27 mouse cellular contexts compared by ENCODE assay signal in the genomic region with DNA sequence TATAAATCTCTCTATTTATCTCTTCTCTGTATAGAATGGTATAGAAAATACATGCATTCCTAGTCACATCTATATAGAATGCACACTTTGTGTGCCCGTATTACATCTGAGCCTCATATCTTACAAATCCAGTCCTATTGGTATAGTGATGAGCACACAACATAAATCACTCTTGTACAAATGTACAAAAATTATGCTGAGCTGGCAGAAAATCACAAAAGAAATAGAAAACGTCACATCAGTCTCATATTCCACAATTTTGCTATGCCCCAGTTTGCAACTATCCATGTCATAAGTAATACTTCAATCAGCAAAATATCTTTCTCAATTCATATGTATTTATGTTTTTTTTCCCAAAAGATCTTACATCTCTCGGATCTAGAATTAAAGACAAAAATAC. TPM values are rescaled to one million over a fixed set of nuclear protein-coding genes. Genes with fewer than 3 reads are reported as not detected.
DNase-seq lines count a peak whose midpoint lies in the region; TF ChIP-seq lines count a peak whose summit lies in the region.
"Had no signal": no experiment of that assay in that cellular context is flagged by ENCODE, and none has a peak within 500 bp of the region (broad histone marks: within the 10 kb centered on the region; RNA-seq: fewer than 3 reads in every experiment).

No protein-coding gene starts in this region.

- TF ChIP-seq RAD21 in CH12.LX (IDR thresholded peaks at IDR 0.05; ENCODE audit: low read depth, low read length) (no peak), MEL (IDR thresholded peaks at IDR 0.05; ENCODE audit: low read depth, low read length) (no peak)

- TF ChIP-seq EP300 in CH12.LX (IDR thresholded peaks at IDR 0.05; ENCODE audit: low read length) (no peak), MEL (IDR thresholded peaks at IDR 0.05; ENCODE audit: low read depth in 1 of 2, low read length in 2 of 2) (no peak)

- H3K9ac ChIP-seq in CH12.LX (ENCODE audit: insufficient read depth, low read depth) (no peak overlapping the region), ES-E14 (ENCODE audit: insufficient read depth, low read depth, low read length, poor library complexity, severe bottlenecking) (no peak overlapping the region), MEL (ENCODE audit: control insufficient read depth, low read depth, low read length, poor library complexity, severe bottlenecking) (no peak overlapping the region)

- H3K4me2 ChIP-seq in CH12.LX (ENCODE audit: insufficient read depth, low read depth, poor library complexity, severe bottlenecking): no peak overlapping the region

- no peaks in the 10 kb centered on the region for H3K79me2 ChIP-seq in CH12.LX (replicated peaks; ENCODE audit: control insufficient read depth, extremely low read depth, insufficient read depth, poor library complexity, severe bottlenecking)
- H3K79me2 ChIP-seq in MEL (ENCODE audit: control insufficient read depth, insufficient read depth, low read length, poor library complexity): no peaks in the 10 kb centered on the region

- 83% methylated on average over 3 of the region's 3 CpGs for WGBS in kidney, adult 2 months

- H3K27me3 ChIP-seq in CH12.LX (replicated peaks) (no peaks in the 10 kb centered on the region), MEL (ENCODE audit: control insufficient read depth in 1 of 2, insufficient read depth in 2 of 2, low read length in 2 of 2) (no peaks in the 10 kb centered on the region; a peak in 3 of 4 replicates)
- no peaks in the 10 kb centered on the region for H3K27me3 ChIP-seq in kidney, adult 2 months (replicated peaks; ENCODE audit: control insufficient read depth, insufficient read depth, low read length)

- H3K36me3 ChIP-seq in CH12.LX (replicated peaks in 1 of 2; ENCODE audit: control insufficient read depth in 1 of 2, insufficient read depth in 1 of 2, low read length in 1 of 2) (no peaks in the 10 kb centered on the region), ES-E14 (ENCODE audit: control insufficient read depth, insufficient read depth, low read length, poor library complexity, severe bottlenecking) (no peaks in the 10 kb centered on the region), MEL (ENCODE audit: control insufficient read depth in 1 of 2, insufficient read depth in 2 of 2, low read length in 2 of 2) (no peaks in the 10 kb centered on the region)
- H3K36me3 ChIP-seq in kidney, adult 2 months (ENCODE audit: control insufficient read depth, insufficient read depth, low read length): no peaks in the 10 kb centered on the region
- H3K36me3 ChIP-seq: G1E had no signal

- dilution Hi-C loops in CH12.LX (cut with MboI; ENCODE audit: extremely low pct_ligation_motif_present, extremely low pct_unique_long_range_greater_than_20kb, low sequenced_read_pairs): no loop called here

- H3K4me1 ChIP-seq in CH12.LX (ENCODE audit: control insufficient read depth in 1 of 2, insufficient read depth in 2 of 2): no peaks in the 10 kb centered on the region
- no peaks in the 10 kb centered on the region for H3K4me1 ChIP-seq in ES-E14 (ENCODE audit: control insufficient read depth in 2 of 2, insufficient read depth in 2 of 2, low read length in 2 of 2, poor library complexity in 1 of 2)
- H3K4me1 ChIP-seq in MEL (ENCODE audit: control insufficient read depth in 1 of 2, insufficient read depth in 2 of 2, low read length in 2 of 2): no peaks in the 10 kb centered on the region
- no peaks in the 10 kb centered on the region for H3K4me1 ChIP-seq in kidney, adult 2 months (ENCODE audit: control insufficient read depth, insufficient read depth, low read length)

- TF ChIP-seq CTCF in CH12.LX (conservative IDR thresholded peaks at IDR 0.05 in 1 of 2, IDR thresholded peaks at IDR 0.05 in 1 of 2; ENCODE audit: low read depth in 2 of 2, low read length in 2 of 2): no peak
- TF ChIP-seq CTCF in MEL (IDR thresholded peaks at IDR 0.05 in 2 of 3, conservative IDR thresholded peaks at IDR 0.05 in 1 of 3; ENCODE audit: control insufficient read depth in 1 of 3, insufficient read depth in 1 of 3, low read depth in 2 of 3, low read length in 3 of 3, poor library complexity in 1 of 3, severe bottlenecking in 1 of 3): no peak
- no peak for TF ChIP-seq CTCF in kidney, adult 2 months (conservative IDR thresholded peaks at IDR 0.05; ENCODE audit: insufficient read depth, insufficient read length, low read depth, low read length)

- in situ Hi-C loops in CH12.LX (cut with MboI; ENCODE audit: low pct_ligation_motif_present, low pct_unique_long_range_greater_than_20kb, low sequenced_read_pairs) (no loop called here), ES-E14 (cut with MboI; ENCODE audit: low sequenced_read_pairs in 2 of 2, unreplicated experiment in 2 of 2) (no loop called here)

- H3K27ac ChIP-seq in CH12.LX (ENCODE audit: insufficient read depth, low read depth) (no peak overlapping the region), ES-E14 (ENCODE audit: insufficient read depth, low read depth, low read length, poor library complexity, severe bottlenecking) (no peak overlapping the region), MEL (ENCODE audit: control insufficient read depth, low read depth, low read length) (no peak overlapping the region)
- no peak overlapping the region for H3K27ac ChIP-seq in kidney, adult 2 months (ENCODE audit: insufficient read depth, low read depth, low read length)

- H3K9me3 ChIP-seq in CH12.LX (replicated peaks; ENCODE audit: low read length) (no peaks in the 10 kb centered on the region), ES-E14 (ENCODE audit: control insufficient read depth, insufficient read depth, low read depth, low read length) (no peaks in the 10 kb centered on the region), MEL (replicated peaks; ENCODE audit: insufficient read depth, low read length) (no peaks in the 10 kb centered on the region)
- H3K9me3 ChIP-seq: G1E had no signal

- no peak for DNase-seq in CH12.LX (ENCODE audit: extremely low read depth)
- no peak for DNase-seq in ES-E14 (ENCODE audit: low read depth, low spot score)
- no peak for DNase-seq in MEL (ENCODE audit: low read depth, low spot score)
- DNase-seq in kidney, adult 2 months: no peak
- DNase-seq in adrenal gland, adult 8-10 months: no peak
- no peak for DNase-seq in cerebellum, postnatal 14 days
- DNase-seq: adrenal gland, adult 2 months; adrenal gland, postnatal 10 days; adrenal gland, postnatal 14 days; adrenal gland, postnatal 25 days; adrenal gland, postnatal 36 days; B cell, adult 2 months; cerebellum, adult 11 months; cerebellum, adult 11-12 months; cerebellum, adult 18-20 months; cerebellum, adult 2 months; cerebellum, adult 8-10 months; cerebellum, adult 9-10 months; cerebellum, adult 9-11 months had no signal

- no peak for TF ChIP-seq POLR2A in CH12.LX (IDR thresholded peaks at IDR 0.05; ENCODE audit: low read depth, low read length)
- TF ChIP-seq POLR2A in MEL (IDR thresholded peaks at IDR 0.05; ENCODE audit: control insufficient read depth in 1 of 2, insufficient read depth in 1 of 2, low read depth in 1 of 2, low read length in 2 of 2, poor library complexity in 1 of 2): no peak
- no peak for TF ChIP-seq POLR2A in kidney, adult 2 months (IDR thresholded peaks at IDR 0.05; ENCODE audit: low read depth, low read length)

- H3K4me3 ChIP-seq in CH12.LX (replicated peaks in 1 of 3; ENCODE audit: low read depth in 2 of 3, low read length in 2 of 3, poor library complexity in 1 of 3) (no peak overlapping the region), ES-E14 (ENCODE audit: insufficient read depth in 1 of 2, low read depth in 1 of 2, low read length in 2 of 2, poor library complexity in 1 of 2, severe bottlenecking in 1 of 2) (no peak overlapping the region), MEL (ENCODE audit: control insufficient read depth in 1 of 2, insufficient read depth in 1 of 2, low read depth in 2 of 2, low read length in 2 of 2) (no peak overlapping the region)
- H3K4me3 ChIP-seq in kidney, adult 2 months (ENCODE audit: insufficient read depth, low read depth, low read length): no peak overlapping the region

TF ChIP-seq in CH12.LX, 34 proteins besides CTCF, POLR2A, EP300 and RAD21:
- TF ChIP-seq MYC (IDR thresholded peaks at IDR 0.05; ENCODE audit: low read depth, low read length) (no peak), MAFK (IDR thresholded peaks at IDR 0.05; ENCODE audit: insufficient replicate concordance, low read length) (peak; percentile 90), MEF2A (IDR thresholded peaks at IDR 0.05; ENCODE audit: borderline replicate concordance, low read depth, low read length) (no peak)

TF ChIP-seq in ES-E14, 5 proteins besides CTCF, POLR2A, EP300 and RAD21:
- TF ChIP-seq ZC3H11A (IDR thresholded peaks at IDR 0.05; ENCODE audit: borderline replicate concordance, low read depth, low read length) (no peak), HCFC1 (IDR thresholded peaks at IDR 0.05; ENCODE audit: borderline replicate concordance, insufficient read depth, low read length) (no peak), ZNF384 (IDR thresholded peaks at IDR 0.05; ENCODE audit: low read depth, low read length) (no peak), MAFK (IDR thresholded peaks at IDR 0.05; ENCODE audit: insufficient read depth, low read depth, low read length) (peak; percentile 89)
TF ChIP-seq in ES-E14: peak in this region for 1.

TF ChIP-seq in MEL, 35 proteins besides CTCF, POLR2A, EP300 and RAD21:
- TF ChIP-seq MAZ (IDR thresholded peaks at IDR 0.05; ENCODE audit: low read depth, low read length) (no peak), MAFK (IDR thresholded peaks at IDR 0.05; ENCODE audit: borderline replicate concordance, low read depth, low read length) (peak; percentile 78; the same call in 1 of the 2 replicates), SIN3A (IDR thresholded peaks at IDR 0.05; ENCODE audit: low read length) (no peak)

RNA-seq across cellular contexts. Expression of a gene that starts 4.7 kb away (rescaled TPM):
- total RNA-seq in CH12.LX (2012; rRNA removed) (not detected in 2 replicates), CH12.LX (2014; rRNA removed) (not detected in 2 replicates), ES-E14 (2012; rRNA removed) (not detected in 2 replicates), MEL (2012; rRNA removed) (not detected in 2 replicates)
- polyA plus RNA-seq in CH12.LX (2012; ENCODE audit: insufficient read length, low read depth) (not detected in 2 replicates), MEL (2012; ENCODE audit: insufficient read depth in 1 of 2, insufficient read length in 2 of 2, low read depth in 1 of 2, low replicate concordance in 2 of 2, missing spikeins in 1 of 2) (under 1 TPM in 1 of 2 experiments, not detected in 1; 0.13 TPM)
- not detected in 2 replicates for polyA plus RNA-seq in kidney, adult 2 months (2012; rRNA removed)
- not detected for total RNA-seq in adrenal gland, adult 8-10 months (2022)
- total RNA-seq: adrenal gland, adult 18-20 months; adrenal gland, adult 2 months; adrenal gland, postnatal 10 days; adrenal gland, postnatal 14 days; adrenal gland, postnatal 25 days; adrenal gland, postnatal 36 days; adrenal gland, postnatal 4 days had no signal
- polyA plus RNA-seq: activated CD4-positive, CD25-positive, alpha-beta regulatory T cell, adult 4 months; adrenal gland, adult 2 months; brain, embryonic 14.5 days; C2C12; CD4-positive, CD25-positive, alpha-beta regulatory T cell, adult 4 months; cerebellum, adult 2 months; G1E had no signal

RNA-seq across cellular contexts. Expression of a gene that starts 23.3 kb away (rescaled TPM):
- total RNA-seq in CH12.LX (2012; rRNA removed) (not detected in 2 replicates), CH12.LX (2014; rRNA removed) (not detected in 2 replicates), ES-E14 (2012; rRNA removed) (not detected in 2 replicates), MEL (2012; rRNA removed) (not detected in 2 replicates)
- polyA plus RNA-seq in CH12.LX (2012; ENCODE audit: insufficient read length, low read depth) (not detected in 2 replicates), MEL (2012; ENCODE audit: insufficient read depth in 1 of 2, insufficient read length in 2 of 2, low read depth in 1 of 2, low replicate concordance in 2 of 2, missing spikeins in 1 of 2) (not detected)
- polyA plus RNA-seq in kidney, adult 2 months (2012; rRNA removed): not detected in 2 replicates
- not detected for total RNA-seq in adrenal gland, adult 8-10 months (2022)
- total RNA-seq: adrenal gland, adult 18-20 months; adrenal gland, adult 2 months; adrenal gland, postnatal 10 days; adrenal gland, postnatal 14 days; adrenal gland, postnatal 25 days; adrenal gland, postnatal 36 days; adrenal gland, postnatal 4 days had no signal
- polyA plus RNA-seq: activated CD4-positive, CD25-positive, alpha-beta regulatory T cell, adult 4 months; adrenal gland, adult 2 months; brain, embryonic 14.5 days; C2C12; CD4-positive, CD25-positive, alpha-beta regulatory T cell, adult 4 months; cerebellum, adult 2 months; G1E; Patski had no signal
